Mouse (Mus musculus) stomach, postnatal 0 days (tissue): Measurements from ENCODE around the gene Axl.

Experiments
- CTCF ChIP-seq: IDR thresholded peaks from 2 replicates; pipeline ENCODE4 v1.5.1; 2016; ENCODE audit warnings: antibody characterized with exemption, low read depth, mild to moderate bottlenecking, moderate library complexity
- EP300 ChIP-seq: optimal IDR thresholded peaks from 2 replicates; pipeline ENCODE3; 2016; ENCODE audit warnings: antibody characterized with exemption

DNA sequence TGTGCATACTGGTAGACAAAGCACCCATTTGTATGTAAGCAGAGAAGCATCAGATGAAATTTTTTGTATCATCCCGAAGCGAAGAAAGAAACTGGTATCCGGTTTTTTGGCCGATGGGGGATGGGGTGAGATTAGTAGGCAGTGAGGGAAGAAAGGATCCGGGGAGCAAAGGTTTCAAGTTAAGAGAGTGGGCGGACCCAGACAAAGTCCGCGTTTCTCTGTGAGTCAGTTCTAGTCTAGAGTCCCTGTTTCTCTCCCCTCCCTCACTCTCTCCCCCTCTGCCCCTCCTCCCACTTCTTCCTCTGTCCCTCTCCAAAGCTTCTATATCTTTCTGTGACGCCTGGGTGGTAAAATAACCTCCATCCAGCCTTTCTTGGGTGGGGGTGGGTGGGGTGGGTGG is 36.5 kb upstream of the Axl start:
- TF ChIP-seq EP300 (no peak), CTCF (no peak)
